Mouse (Mus musculus) kidney, postnatal 4 days (tissue): ENCODE measurements at regions not wholly inside any gene's neighbourhood (a gene's known extent, or its start where the extent isn't known, plus 50 kb on each side); places are given as distances from the start of the nearest gene placed in this dataset.
"Not testable (repeated sequence)": the region's sequence is repeated elsewhere in the genome, so short reads cannot be mapped to it uniquely, and the experiment has no call there.

ENCODE experiments used
- DNase-seq, 2 experiments: peaks; one replicate each; pipeline ENCODE4 v3.0.0; 2021; ENCODE audit warnings: mixed read lengths in 2 of 2

DNA sequence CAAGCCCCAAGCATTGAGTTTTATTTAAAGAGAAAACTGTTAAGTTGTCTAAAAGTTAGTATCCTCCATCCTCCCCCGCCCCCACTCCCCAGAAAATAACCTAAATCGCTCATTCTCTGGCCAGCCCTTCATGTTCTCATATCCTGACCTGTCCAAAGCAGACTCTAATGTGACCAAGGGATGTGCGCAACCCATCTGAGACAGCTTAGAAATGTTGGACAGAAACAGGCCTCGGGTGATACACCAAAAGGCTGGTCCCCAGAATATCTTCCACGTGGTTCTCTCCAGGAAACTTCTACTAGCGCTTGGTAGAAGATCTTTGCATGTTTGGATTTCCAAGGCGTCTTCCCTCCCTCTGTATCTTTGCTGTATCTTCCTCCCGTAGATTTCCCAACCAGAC, 482.8 kb downstream of the Tns1 start:
- DNase-seq: no peak

DNA sequence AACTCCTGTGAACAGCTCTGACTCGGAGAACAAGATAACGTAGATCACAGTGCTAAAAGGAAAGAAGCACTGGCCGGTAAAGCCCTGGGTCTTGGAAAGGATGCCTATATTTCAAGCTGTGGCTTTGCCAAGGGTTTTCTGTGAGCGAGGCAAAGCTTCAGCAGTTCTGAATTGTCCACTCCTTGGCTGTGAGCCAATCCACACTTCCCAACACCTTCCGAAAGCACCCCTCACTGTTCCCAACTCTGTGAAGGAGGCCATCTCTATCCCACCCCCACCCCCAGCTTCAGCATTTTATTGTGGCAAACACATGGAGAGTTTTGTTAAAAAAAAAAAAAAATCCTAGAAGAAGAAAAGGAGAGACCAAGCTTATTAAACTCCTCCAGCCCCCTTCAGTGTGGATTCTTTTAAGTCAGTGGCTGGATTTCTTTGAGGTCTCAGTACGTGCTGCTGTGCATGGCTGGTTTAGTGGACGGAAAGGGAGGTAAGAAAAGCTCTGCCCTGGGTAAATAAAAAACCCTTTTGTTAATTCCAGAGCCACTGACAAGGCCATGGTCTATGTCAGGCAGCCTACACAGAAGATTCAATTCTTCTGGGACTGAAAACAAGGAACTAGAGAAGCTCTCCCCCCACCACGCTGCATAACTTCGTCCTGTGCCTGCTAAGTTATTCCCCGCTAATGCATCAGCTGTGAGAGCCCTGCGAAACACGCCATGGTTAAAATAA, 483.4 kb downstream of the Tns1 start:
- peak; percentile 20 to 43 for DNase-seq

GRCm38 (mm10) chr1:73635709-73636108, 488.5 kb downstream of the Tns1 start:
- DNase-seq: no peak

DNA sequence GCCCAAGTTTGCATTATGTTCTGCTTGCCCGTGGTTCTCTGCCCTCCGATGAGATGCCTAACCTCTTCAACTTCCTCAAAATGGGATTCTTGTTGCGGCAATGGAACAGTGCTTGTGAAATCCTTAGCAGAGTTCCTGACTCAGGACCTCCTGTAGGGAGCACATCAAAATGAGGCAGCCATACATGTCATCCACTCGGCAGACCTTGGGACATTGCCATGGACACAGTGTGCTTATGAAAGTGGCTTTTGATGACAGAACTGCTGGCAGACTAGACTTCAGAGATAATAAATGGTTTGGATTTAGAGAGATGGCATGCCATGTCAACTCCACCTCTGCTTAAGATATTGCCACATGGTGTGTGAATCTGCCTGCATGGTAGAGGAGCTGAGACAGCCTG, 489.4 kb downstream of the Tns1 start:
- no peak for DNase-seq

DNA sequence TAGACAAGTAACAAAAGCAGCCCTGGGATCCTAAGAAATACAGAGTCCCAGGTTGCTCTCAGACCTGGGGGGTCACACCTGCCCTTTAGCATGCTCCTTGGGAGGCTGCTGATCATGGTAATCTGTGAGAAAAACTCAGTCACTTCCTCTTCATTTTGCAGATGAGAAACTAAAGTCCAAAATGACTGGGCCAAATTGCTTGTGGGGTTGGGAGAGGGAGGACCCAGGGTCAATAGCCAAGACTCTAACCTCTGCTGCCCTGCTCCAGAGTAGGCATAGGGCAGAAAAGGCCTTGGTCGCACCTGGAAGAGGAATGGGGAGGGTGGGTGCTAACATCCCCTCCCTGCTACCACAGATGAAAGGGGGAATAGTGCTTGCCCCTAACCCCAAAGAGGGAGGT, 491.2 kb downstream of the Tns1 start:
- DNase-seq: no peak

DNA sequence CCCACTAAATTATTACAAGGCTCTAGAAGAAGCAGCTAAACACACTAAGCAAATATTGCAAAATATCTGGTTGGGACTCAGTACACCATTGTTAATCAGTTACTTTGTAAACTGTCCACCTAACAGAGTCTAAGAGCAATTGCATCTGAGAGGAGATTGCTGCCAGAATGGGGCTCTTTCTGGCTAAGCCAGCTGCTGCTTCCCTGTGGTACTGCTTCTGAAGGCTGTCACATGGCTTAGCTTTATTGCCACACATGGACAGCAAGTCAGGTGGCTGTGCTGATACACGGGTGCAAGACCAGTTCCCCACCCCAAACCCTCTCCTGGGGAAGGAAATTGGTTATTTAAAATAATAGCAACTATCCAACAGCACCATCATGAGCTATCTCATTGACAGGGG, 493.9 kb downstream of the Tns1 start:
- no peak for DNase-seq

- DNase-seq: no peak
These were observed 498.9 kb downstream of the Tns1 start for GRCm38 (mm10) chr1:73625365-73625764.

DNA sequence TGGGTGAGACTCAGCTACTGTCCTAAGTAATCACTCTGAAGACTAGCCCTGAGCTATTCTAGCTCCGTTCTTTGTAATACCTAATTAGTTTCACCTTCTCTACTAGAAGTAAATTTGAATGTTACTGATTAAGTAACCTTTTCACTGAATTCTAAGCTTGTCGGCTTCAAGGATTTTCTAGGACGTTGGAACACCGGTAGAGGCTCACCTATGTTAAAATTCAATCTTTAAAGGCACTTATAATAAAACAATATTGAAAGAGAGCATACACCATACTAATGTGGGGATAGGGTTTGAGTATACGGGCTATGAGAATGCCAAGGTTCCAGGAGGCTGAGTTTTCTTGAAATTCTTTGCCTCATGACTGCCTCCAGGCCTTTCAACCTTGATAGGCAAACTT, 503.1 kb downstream of the Tns1 start:
- DNase-seq: not testable (repeated sequence)

DNA sequence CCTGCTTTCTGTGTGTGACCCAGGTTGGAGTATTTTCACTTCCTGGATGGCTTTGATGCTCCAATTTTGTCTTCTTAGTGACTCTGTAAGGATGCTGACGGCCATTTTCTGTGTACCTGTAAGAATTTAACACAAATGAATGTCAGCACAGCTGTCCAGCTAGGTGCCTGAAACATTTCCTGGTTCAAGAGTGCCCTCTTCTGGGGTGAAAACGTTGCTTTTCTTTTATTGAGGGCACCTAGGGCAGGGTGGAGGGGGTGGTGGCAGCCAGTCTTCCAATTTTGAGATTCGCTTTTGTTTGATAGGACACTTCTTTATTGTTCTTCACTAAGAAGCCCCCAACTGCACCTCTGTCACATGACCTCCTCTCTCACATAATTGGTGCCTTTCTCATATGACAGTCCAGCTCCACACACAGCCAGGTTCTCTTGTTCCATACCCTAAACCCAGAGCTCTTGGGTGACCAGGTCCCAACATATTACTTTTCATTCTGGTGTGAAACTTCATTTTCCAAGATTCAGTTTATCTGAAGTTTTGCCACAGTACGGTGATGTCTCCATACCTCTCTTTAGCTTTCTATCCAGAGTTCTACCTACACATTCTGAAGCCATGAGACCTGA, 505.6 kb downstream of the Tns1 start:
- peak; percentile 52 to 66 for DNase-seq

- DNase-seq: no peak
These were observed 530.4 kb downstream of the Tns1 start for GRCm38 (mm10) chr1:73593653-73594385.

GRCm38 (mm10) chr1:73591342-73592099, 532.7 kb downstream of the Tns1 start:
- DNase-seq: peak; percentile 15 to 45

- DNase-seq: no peak
These were observed 544.6 kb downstream of the Tns1 start for GRCm38 (mm10) chr1:73579680-73580079.

DNA sequence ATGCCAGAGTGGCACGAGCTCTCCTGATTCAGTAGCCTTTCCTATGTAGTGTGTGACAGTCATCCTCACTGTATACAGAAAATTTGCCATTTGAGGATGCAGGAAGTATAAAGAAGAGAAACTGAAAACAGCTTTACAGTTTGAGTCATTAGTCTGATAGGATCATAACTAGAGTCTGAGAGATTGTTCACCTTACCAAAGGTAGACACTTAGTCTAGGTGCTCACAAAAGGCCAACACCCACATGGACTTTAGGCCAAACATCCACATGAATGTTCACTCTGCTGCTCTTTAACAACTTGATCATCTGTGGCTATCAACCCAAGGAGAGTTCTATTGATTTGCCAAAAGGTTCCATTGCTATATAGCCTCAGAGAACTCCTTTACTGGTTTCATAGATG, 547.2 kb downstream of the Tns1 start:
- no peak for DNase-seq

DNA sequence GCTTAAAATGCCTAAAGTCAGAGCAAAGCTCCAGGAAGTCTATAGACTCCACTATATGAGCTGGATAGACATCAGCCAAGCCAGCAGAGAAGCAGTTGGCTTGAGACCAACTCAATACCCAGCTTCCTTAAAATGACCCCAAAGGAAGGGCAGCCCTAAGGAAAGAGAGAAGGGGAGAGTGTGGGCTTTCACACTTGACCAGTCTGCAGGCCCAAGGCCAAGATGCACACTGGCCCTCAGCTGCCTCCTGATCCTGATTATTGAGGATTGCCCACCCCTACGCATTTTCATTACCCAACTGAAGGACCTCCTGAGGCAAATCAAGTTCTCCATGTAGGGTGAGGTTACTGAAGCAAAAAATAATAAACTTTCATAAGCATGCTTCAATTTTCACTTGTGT, 548.6 kb downstream of the Tns1 start:
- peak; percentile 21 to 31 for DNase-seq

DNA sequence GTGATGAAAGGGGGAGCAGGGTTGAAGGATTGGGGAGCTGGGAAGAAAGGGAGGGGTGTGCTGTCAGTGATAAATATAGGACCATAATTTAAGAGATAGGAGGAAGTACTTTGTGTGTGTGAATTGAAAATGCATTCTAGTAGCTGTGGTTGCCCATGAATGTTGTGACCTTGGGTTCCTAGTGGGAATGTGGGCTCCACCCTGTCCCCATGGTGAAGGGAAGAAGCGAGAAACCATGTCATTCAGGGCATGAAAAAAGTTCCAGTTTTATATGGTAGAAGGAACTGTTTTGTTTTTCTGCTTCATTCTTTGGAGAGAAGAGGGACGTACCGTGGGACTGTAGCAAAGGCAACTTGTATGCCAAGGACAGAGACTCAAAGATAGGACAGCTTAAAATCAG, 553.3 kb downstream of the Tns1 start:
- no peak for DNase-seq

GRCm38 (mm10) chr1:73566770-73567169, 551.1 kb upstream of the Tnp1 start:
- no peak for DNase-seq

DNA sequence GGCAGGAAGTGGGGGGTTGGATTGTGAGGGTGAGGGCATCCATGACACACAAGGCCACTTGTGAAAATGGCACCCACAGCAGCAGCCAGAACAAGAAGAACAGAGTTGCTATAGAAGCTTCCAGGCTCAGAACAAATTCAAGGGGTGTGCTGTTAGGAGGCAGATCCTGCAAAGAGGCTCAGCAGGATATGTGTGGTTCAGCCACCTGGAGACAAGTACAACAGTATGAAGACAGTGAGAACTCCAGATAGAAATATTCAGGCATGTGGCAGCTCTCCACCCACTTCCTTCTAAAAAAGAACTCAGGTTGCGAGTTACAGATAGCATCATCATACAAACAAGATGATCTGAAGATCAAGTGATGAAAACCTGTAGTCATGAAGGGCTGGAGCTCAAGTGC, 544.9 kb upstream of the Tnp1 start:
- no peak for DNase-seq

- DNase-seq: no peak
These were observed 532.2 kb upstream of the Tnp1 start for GRCm38 (mm10) chr1:73547877-73548276.

DNA sequence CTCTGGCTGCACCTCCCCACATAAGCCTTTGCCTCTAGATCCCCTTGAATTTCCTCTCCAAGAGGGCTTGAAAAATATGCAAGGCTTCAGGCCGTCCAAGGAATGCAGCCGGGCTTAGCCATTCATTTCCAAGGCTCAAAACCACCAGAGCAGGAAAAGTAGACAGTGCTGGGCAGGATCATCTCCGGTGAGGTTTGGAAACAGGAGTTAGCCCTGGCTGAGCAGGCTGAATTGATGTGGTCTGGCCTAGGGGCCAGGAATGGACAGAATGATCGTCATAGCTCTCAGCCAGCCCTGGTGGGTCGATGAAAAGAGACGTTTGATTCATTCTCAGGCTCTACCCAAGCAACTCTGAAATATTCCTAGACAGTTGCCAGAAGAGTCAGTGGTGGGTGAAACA, 529.7 kb upstream of the Tnp1 start:
- peak; percentile 28 to 51 for DNase-seq

DNA sequence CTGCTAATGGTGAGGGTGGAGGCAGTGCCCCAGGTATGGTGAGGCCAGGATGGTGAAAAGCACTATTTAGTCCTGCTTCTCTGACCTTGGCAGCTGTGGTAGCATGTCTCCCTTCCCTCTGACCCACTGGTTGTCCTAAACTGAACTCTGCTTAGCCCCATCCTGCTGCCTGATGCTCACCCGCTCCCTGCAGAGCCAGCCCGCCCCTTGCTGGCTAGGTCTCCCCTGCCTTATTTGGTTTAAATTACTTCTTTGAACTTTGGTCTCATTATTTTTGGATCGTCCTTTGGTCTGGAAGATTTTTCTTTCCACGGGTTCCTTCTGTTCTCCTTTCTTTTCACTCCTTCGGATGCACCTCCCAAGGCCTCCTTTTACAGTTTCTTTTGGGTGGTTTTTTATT, 525.7 kb upstream of the Tnp1 start:
- peak; percentile 30 to 52 for DNase-seq

DNA sequence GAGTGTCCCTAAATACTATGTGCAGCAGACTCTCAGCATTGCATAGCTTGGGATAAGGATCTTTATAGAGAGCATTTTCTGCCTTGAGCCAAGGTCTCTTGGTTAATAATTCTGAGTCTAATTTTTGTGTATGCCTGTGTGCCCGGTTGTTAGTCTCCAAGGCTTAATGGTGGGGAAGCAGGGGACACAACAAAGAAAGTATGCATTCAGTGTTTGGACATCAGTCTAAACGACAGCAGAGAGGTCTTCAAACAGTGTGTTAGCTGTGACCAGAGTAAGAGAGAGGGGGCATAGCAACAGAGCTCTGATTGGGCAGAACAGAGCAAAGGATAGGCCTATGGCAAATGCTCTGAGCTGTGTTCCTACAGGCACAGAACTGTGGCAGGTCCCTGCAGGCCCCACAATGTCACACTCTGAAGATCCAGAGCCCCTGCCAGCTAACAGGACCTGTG, 522.7 kb upstream of the Tnp1 start:
- DNase-seq: peak; percentile 33 to 63

GRCm38 (mm10) chr1:73535726-73536265, 520.1 kb upstream of the Tnp1 start:
- no peak for DNase-seq

DNA sequence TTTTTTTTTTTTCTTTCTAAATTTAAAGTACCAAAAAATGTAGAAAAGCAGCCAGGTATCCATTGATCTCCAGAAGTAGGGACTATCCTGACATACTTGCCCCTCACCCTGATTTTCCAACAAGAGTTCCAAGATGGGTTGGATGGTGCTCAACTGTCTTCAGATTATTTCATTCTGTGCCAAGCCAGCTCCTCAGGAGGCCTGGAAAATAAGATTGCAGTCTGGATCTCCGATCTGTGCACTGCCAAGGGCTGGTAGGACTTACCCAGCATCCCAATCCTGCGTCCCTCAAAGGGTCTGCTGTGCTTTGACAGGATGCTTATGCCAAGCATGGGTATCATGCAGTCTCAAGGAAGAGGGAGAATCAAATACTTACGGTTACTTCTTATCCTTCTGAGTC, 517.8 kb upstream of the Tnp1 start:
- DNase-seq: no peak
